ENCODE assay signal across 17 mouse cellular contexts in the genomic region with DNA sequence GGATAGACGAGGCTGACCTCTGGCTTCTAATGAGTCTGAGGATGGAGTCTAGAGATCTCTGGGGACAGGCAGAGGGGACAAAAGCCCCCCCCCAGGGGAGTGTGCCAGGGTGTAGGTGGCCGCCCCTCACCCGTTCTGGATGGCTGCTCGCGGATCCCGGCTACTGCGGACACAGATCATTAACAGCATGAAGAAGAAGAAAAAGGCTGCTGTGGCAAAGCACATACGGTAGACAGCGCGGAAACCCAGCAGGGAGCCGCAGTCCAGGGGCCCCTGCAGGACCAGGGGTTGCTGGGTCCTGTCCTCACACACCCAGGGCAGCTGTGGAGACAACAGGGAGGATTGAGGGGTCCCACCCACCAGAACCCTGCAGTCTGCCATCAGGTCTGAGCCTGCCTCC. TPM values are rescaled to one million over a fixed set of nuclear protein-coding genes. Genes with fewer than 3 reads are reported as not detected.
DNase-seq lines count a peak whose midpoint lies in the region; ATAC-seq lines count a peak whose summit lies in the region.
"Had no signal": no experiment of that assay in that cellular context is flagged by ENCODE, and none has a peak within 500 bp of the region (broad histone marks: within the 10 kb centered on the region; RNA-seq: fewer than 3 reads in every experiment).

No protein-coding gene starts in this region.

- H3K36me3 ChIP-seq in forebrain, embryonic 10.5 days (replicated peaks): peaks cover 44% of the 10 kb centered on the region
- H3K36me3 ChIP-seq in forebrain, embryonic 15.5 days: peaks cover 38% of the 10 kb centered on the region
- peaks cover 38% of the 10 kb centered on the region for H3K36me3 ChIP-seq in hindbrain, embryonic 12.5 days
- H3K36me3 ChIP-seq in hindbrain, embryonic 14.5 days (replicated peaks; ENCODE audit: control insufficient read depth, insufficient read depth): peaks cover 42% of the 10 kb centered on the region
- H3K36me3 ChIP-seq in midbrain, embryonic 10.5 days: peaks cover 41% of the 10 kb centered on the region
- H3K36me3 ChIP-seq in midbrain, embryonic 15.5 days (replicated peaks): peaks cover 15% of the 10 kb centered on the region
- peaks cover 48% of the 10 kb centered on the region for H3K36me3 ChIP-seq in midbrain, embryonic 12.5 days

- WGBS in forebrain, embryonic 10.5 days: 21% methylated on average over 11 of the region's 11 CpGs
- WGBS in forebrain, embryonic 15.5 days: 31% methylated on average over 11 of the region's 11 CpGs
- 13% methylated on average over 11 of the region's 11 CpGs for WGBS in hindbrain, embryonic 12.5 days
- 17% methylated on average over 11 of the region's 11 CpGs for WGBS in hindbrain, embryonic 14.5 days
- WGBS in midbrain, embryonic 10.5 days: 19% methylated on average over 11 of the region's 11 CpGs
- WGBS in midbrain, embryonic 15.5 days: 13% methylated on average over 11 of the region's 11 CpGs
- 19% methylated on average over 11 of the region's 11 CpGs for WGBS in midbrain, embryonic 12.5 days

- H3K9me3 ChIP-seq in forebrain, embryonic 10.5 days: no peaks in the 10 kb centered on the region
- H3K9me3 ChIP-seq in forebrain, embryonic 15.5 days: no peaks in the 10 kb centered on the region
- no peaks in the 10 kb centered on the region for H3K9me3 ChIP-seq in hindbrain, embryonic 12.5 days (replicated peaks)
- H3K9me3 ChIP-seq in hindbrain, embryonic 14.5 days (ENCODE audit: control insufficient read depth, low read length): no peaks in the 10 kb centered on the region
- H3K9me3 ChIP-seq in midbrain, embryonic 10.5 days (replicated peaks): no peaks in the 10 kb centered on the region
- no peaks in the 10 kb centered on the region for H3K9me3 ChIP-seq in midbrain, embryonic 15.5 days
- H3K9me3 ChIP-seq in midbrain, embryonic 12.5 days: no peaks in the 10 kb centered on the region; the same call in 1 of the 2 replicates

- no peak overlapping the region for H3K4me2 ChIP-seq in forebrain, embryonic 15.5 days (replicated peaks)
- 0 out of 2 replicates have a peak overlapping the region, but pooled peaks have one; percentile 13 for H3K4me2 ChIP-seq in hindbrain, embryonic 12.5 days (replicated peaks)
- H3K4me2 ChIP-seq in hindbrain, embryonic 14.5 days (replicated peaks): no peak overlapping the region
- H3K4me2 ChIP-seq in midbrain, embryonic 15.5 days: no peak overlapping the region
- peak overlapping the region; percentile 2; the same call in 1 of the 2 replicates for H3K4me2 ChIP-seq in midbrain, embryonic 12.5 days (replicated peaks)

- H3K4me3 ChIP-seq in forebrain, embryonic 10.5 days: 0 out of 2 replicates have a peak overlapping the region, but pooled peaks have one; percentile 1
- H3K4me3 ChIP-seq in forebrain, embryonic 15.5 days: no peak overlapping the region
- H3K4me3 ChIP-seq in hindbrain, embryonic 12.5 days: no peak overlapping the region
- H3K4me3 ChIP-seq in hindbrain, embryonic 14.5 days (replicated peaks; ENCODE audit: low read length): no peak overlapping the region
- 0 out of 2 replicates have a peak overlapping the region, but pooled peaks have one; percentile 34 for H3K4me3 ChIP-seq in midbrain, embryonic 10.5 days
- H3K4me3 ChIP-seq in midbrain, embryonic 15.5 days: no peak overlapping the region
- no peak overlapping the region for H3K4me3 ChIP-seq in midbrain, embryonic 12.5 days

- H3K4me1 ChIP-seq in forebrain, embryonic 10.5 days: peaks cover 37% of the 10 kb centered on the region
- peaks cover 21% of the 10 kb centered on the region for H3K4me1 ChIP-seq in forebrain, embryonic 15.5 days
- peaks cover 29% of the 10 kb centered on the region for H3K4me1 ChIP-seq in hindbrain, embryonic 12.5 days
- H3K4me1 ChIP-seq in hindbrain, embryonic 14.5 days (replicated peaks; ENCODE audit: control insufficient read depth, insufficient read depth, low read length): no peaks in the 10 kb centered on the region
- H3K4me1 ChIP-seq in midbrain, embryonic 10.5 days: peaks cover 43% of the 10 kb centered on the region
- peaks cover 18% of the 10 kb centered on the region; the same call in 1 of the 2 replicates for H3K4me1 ChIP-seq in midbrain, embryonic 15.5 days
- H3K4me1 ChIP-seq in midbrain, embryonic 12.5 days: peaks cover 30% of the 10 kb centered on the region

- no peak for ATAC-seq in forebrain, embryonic 15.5 days (replicated peaks)
- peak; percentile 44; the same call in 1 of the 2 replicates for ATAC-seq in hindbrain, embryonic 12.5 days (ENCODE audit: low FRiP score)
- ATAC-seq in hindbrain, embryonic 14.5 days (ENCODE audit: low FRiP score): no peak
- ATAC-seq in midbrain, embryonic 15.5 days (replicated peaks): no peak
- no peak for ATAC-seq in midbrain, embryonic 12.5 days (ENCODE audit: low FRiP score, low read depth)
- ATAC-seq: activated CD4-positive, CD25-positive, alpha-beta regulatory T cell, adult 4 months had no signal

- DNase-seq in forebrain, embryonic 10.5 days (ENCODE audit: extremely low spot score, low spot score): no peak
- no peak for DNase-seq in hindbrain, embryonic 14.5 days (ENCODE audit: low spot score)
- no peak for DNase-seq in midbrain, embryonic 10.5 days (ENCODE audit: low spot score)
- DNase-seq in gastrocnemius, postnatal 4 days (ENCODE audit: low spot score in 2 of 2): no peak

- no peak overlapping the region for H3K9ac ChIP-seq in forebrain, embryonic 15.5 days (replicated peaks)
- 0 out of 2 replicates have a peak overlapping the region, but pooled peaks have one; percentile 32 for H3K9ac ChIP-seq in hindbrain, embryonic 12.5 days
- no peak overlapping the region for H3K9ac ChIP-seq in hindbrain, embryonic 14.5 days
- no peak overlapping the region for H3K9ac ChIP-seq in midbrain, embryonic 15.5 days
- no peak overlapping the region for H3K9ac ChIP-seq in midbrain, embryonic 12.5 days (replicated peaks)

- peaks cover 25% of the 10 kb centered on the region for H3K27me3 ChIP-seq in forebrain, embryonic 10.5 days (ENCODE audit: poor library complexity, severe bottlenecking)
- no peaks in the 10 kb centered on the region for H3K27me3 ChIP-seq in forebrain, embryonic 15.5 days
- H3K27me3 ChIP-seq in hindbrain, embryonic 12.5 days: no peaks in the 10 kb centered on the region
- H3K27me3 ChIP-seq in hindbrain, embryonic 14.5 days (ENCODE audit: control insufficient read depth, insufficient read depth, low read length): no peaks in the 10 kb centered on the region
- H3K27me3 ChIP-seq in midbrain, embryonic 10.5 days (ENCODE audit: low read depth, poor library complexity, severe bottlenecking): peaks cover 31% of the 10 kb centered on the region
- no peaks in the 10 kb centered on the region for H3K27me3 ChIP-seq in midbrain, embryonic 15.5 days (replicated peaks)
- peaks cover 15% of the 10 kb centered on the region; the same call in 1 of the 2 replicates for H3K27me3 ChIP-seq in midbrain, embryonic 12.5 days

- H3K27ac ChIP-seq in forebrain, embryonic 10.5 days: peak overlapping the region; percentile 27; the same call in 1 of the 2 replicates
- no peak overlapping the region for H3K27ac ChIP-seq in forebrain, embryonic 15.5 days (replicated peaks)
- H3K27ac ChIP-seq in hindbrain, embryonic 12.5 days: peak overlapping the region; percentile 44; the same call in 1 of the 2 replicates
- no peak overlapping the region for H3K27ac ChIP-seq in hindbrain, embryonic 14.5 days
- H3K27ac ChIP-seq in midbrain, embryonic 10.5 days (replicated peaks): peak overlapping the region; percentile 42
- no peak overlapping the region for H3K27ac ChIP-seq in midbrain, embryonic 15.5 days
- H3K27ac ChIP-seq in midbrain, embryonic 12.5 days (replicated peaks): no peak overlapping the region
- H3K27ac ChIP-seq: stomach, postnatal 0 days had no signal

RNA-seq across cellular contexts. Expression of gene Serinc2, which starts 14.9 kb away (rescaled TPM):
- 53.3 and 63.2 TPM in 2 replicates for polyA plus RNA-seq in forebrain, embryonic 10.5 days (2016; fragmentation: Nextera tagmentation; extraction: Ambion mirVana)
- polyA plus RNA-seq in forebrain, embryonic 15.5 days (2015; fragmentation: Nextera tagmentation; extraction: Ambion mirVana): 87.4 and 97.3 TPM in 2 replicates
- polyA plus RNA-seq in hindbrain, embryonic 12.5 days (2016; fragmentation: Nextera tagmentation; extraction: Ambion mirVana): 85.2 and 85.3 TPM in 2 replicates
- polyA plus RNA-seq in hindbrain, embryonic 14.5 days (2014; fragmentation: Nextera tagmentation; extraction: Ambion mirVana): 32.3 and 35.5 TPM in 2 replicates
- 40.1 and 59.3 TPM in 2 replicates for polyA plus RNA-seq in midbrain, embryonic 10.5 days (2016; fragmentation: Nextera tagmentation; extraction: Ambion mirVana)
- 42.9 and 50.3 TPM in 2 replicates for polyA plus RNA-seq in midbrain, embryonic 15.5 days (2015; fragmentation: Nextera tagmentation; extraction: Ambion mirVana)
- 62.3 and 66.3 TPM in 2 replicates for polyA plus RNA-seq in midbrain, embryonic 12.5 days (2016; fragmentation: Nextera tagmentation; extraction: Ambion mirVana)
- 10 to 100 TPM; 43.2 to 53.4 TPM for total RNA-seq in gastrocnemius, postnatal 4 days (2021)
- total RNA-seq: monocyte, adult 5-6 weeks had no signal

RNA-seq across cellular contexts. Expression of gene Gm853, which starts 41.9 kb away (rescaled TPM):
- polyA plus RNA-seq in forebrain, embryonic 10.5 days (2016; fragmentation: Nextera tagmentation; extraction: Ambion mirVana): not detected in 2 replicates
- polyA plus RNA-seq in forebrain, embryonic 15.5 days (2015; fragmentation: Nextera tagmentation; extraction: Ambion mirVana): 0.15 and 0.34 TPM in 2 replicates
- 1.1 and 1.4 TPM in 2 replicates for polyA plus RNA-seq in hindbrain, embryonic 12.5 days (2016; fragmentation: Nextera tagmentation; extraction: Ambion mirVana)
- polyA plus RNA-seq in hindbrain, embryonic 14.5 days (2014; fragmentation: Nextera tagmentation; extraction: Ambion mirVana): 0.86 and 2.4 TPM in 2 replicates
- polyA plus RNA-seq in midbrain, embryonic 10.5 days (2016; fragmentation: Nextera tagmentation; extraction: Ambion mirVana): 0.31 TPM in 1 of 2 replicates, not detected in the other
- polyA plus RNA-seq in midbrain, embryonic 15.5 days (2015; fragmentation: Nextera tagmentation; extraction: Ambion mirVana): 0.06 and 0.08 TPM in 2 replicates
- polyA plus RNA-seq in midbrain, embryonic 12.5 days (2016; fragmentation: Nextera tagmentation; extraction: Ambion mirVana): not detected in 2 replicates
- not detected for total RNA-seq in gastrocnemius, postnatal 4 days (2021)
- total RNA-seq: gastrocnemius, adult 18-20 months; heart, adult 18-20 months; heart, postnatal 4 days; left cerebral cortex, postnatal 36 days; liver, adult 2 months; monocyte, adult 5-6 weeks had no signal
- polyA plus RNA-seq: activated CD4-positive, CD25-positive, alpha-beta regulatory T cell, adult 4 months; liver, adult 2 months; lung, adult 2 months; stomach, postnatal 0 days had no signal

RNA-seq across cellular contexts. Expression of gene Fabp3, which starts 44.3 kb away (rescaled TPM):
- 16.2 and 18.8 TPM in 2 replicates for polyA plus RNA-seq in forebrain, embryonic 10.5 days (2016; fragmentation: Nextera tagmentation; extraction: Ambion mirVana)
- polyA plus RNA-seq in forebrain, embryonic 15.5 days (2015; fragmentation: Nextera tagmentation; extraction: Ambion mirVana): 95.6 and 102 TPM in 2 replicates
- polyA plus RNA-seq in hindbrain, embryonic 12.5 days (2016; fragmentation: Nextera tagmentation; extraction: Ambion mirVana): 44.2 and 46.0 TPM in 2 replicates
- 272 and 285 TPM in 2 replicates for polyA plus RNA-seq in hindbrain, embryonic 14.5 days (2014; fragmentation: Nextera tagmentation; extraction: Ambion mirVana)
- polyA plus RNA-seq in midbrain, embryonic 10.5 days (2016; fragmentation: Nextera tagmentation; extraction: Ambion mirVana): 7.2 and 11.0 TPM in 2 replicates
- polyA plus RNA-seq in midbrain, embryonic 15.5 days (2015; fragmentation: Nextera tagmentation; extraction: Ambion mirVana): 216 and 230 TPM in 2 replicates
- 28.9 and 31.8 TPM in 2 replicates for polyA plus RNA-seq in midbrain, embryonic 12.5 days (2016; fragmentation: Nextera tagmentation; extraction: Ambion mirVana)
- 100 to 1,000 TPM; 453 to 501 TPM for total RNA-seq in gastrocnemius, postnatal 4 days (2021)
- polyA plus RNA-seq: liver, adult 2 months had no signal

RNA-seq across cellular contexts. Expression of gene Gm10570, which starts 44.3 kb away (rescaled TPM):
- not detected in 2 replicates for polyA plus RNA-seq in forebrain, embryonic 10.5 days (2016; fragmentation: Nextera tagmentation; extraction: Ambion mirVana)
- polyA plus RNA-seq in forebrain, embryonic 15.5 days (2015; fragmentation: Nextera tagmentation; extraction: Ambion mirVana): 0.55 and 1.1 TPM in 2 replicates
- polyA plus RNA-seq in hindbrain, embryonic 12.5 days (2016; fragmentation: Nextera tagmentation; extraction: Ambion mirVana): 0.46 TPM in 1 of 2 replicates, not detected in the other
- polyA plus RNA-seq in hindbrain, embryonic 14.5 days (2014; fragmentation: Nextera tagmentation; extraction: Ambion mirVana): 0.46 TPM in 1 of 2 replicates, not detected in the other
- polyA plus RNA-seq in midbrain, embryonic 10.5 days (2016; fragmentation: Nextera tagmentation; extraction: Ambion mirVana): not detected in 2 replicates
- 1.0 and 1.4 TPM in 2 replicates for polyA plus RNA-seq in midbrain, embryonic 15.5 days (2015; fragmentation: Nextera tagmentation; extraction: Ambion mirVana)
- 0.51 TPM in 1 of 2 replicates, not detected in the other for polyA plus RNA-seq in midbrain, embryonic 12.5 days (2016; fragmentation: Nextera tagmentation; extraction: Ambion mirVana)
- total RNA-seq in gastrocnemius, postnatal 4 days (2021): under 1 TPM; 0.60 to 0.81 TPM
- total RNA-seq: heart, adult 18-20 months; liver, adult 2 months; monocyte, adult 5-6 weeks had no signal
- polyA plus RNA-seq: activated CD4-positive, CD25-positive, alpha-beta regulatory T cell, adult 4 months; liver, adult 2 months; lung, adult 2 months; stomach, postnatal 0 days had no signal

Comparison
In these comparisons a context has a peak if more than half of its experiments do, and no peak if none do; other contexts are left out.
1. H3K27ac ChIP-seq: peak in forebrain, embryonic 10.5 days (single experiment), hindbrain, embryonic 12.5 days (single experiment) and midbrain, embryonic 10.5 days (single experiment); none in forebrain, embryonic 15.5 days (single experiment), hindbrain, embryonic 14.5 days (single experiment), midbrain, embryonic 15.5 days (single experiment) and midbrain, embryonic 12.5 days (single experiment).
2. H3K4me3 ChIP-seq: peak in forebrain, embryonic 10.5 days (single experiment) and midbrain, embryonic 10.5 days (single experiment); none in forebrain, embryonic 15.5 days (single experiment), hindbrain, embryonic 12.5 days (single experiment), hindbrain, embryonic 14.5 days (single experiment), midbrain, embryonic 15.5 days (single experiment) and midbrain, embryonic 12.5 days (single experiment).
3. H3K4me2 ChIP-seq: peak in hindbrain, embryonic 12.5 days (single experiment) and midbrain, embryonic 12.5 days (single experiment); none in forebrain, embryonic 15.5 days (single experiment), hindbrain, embryonic 14.5 days (single experiment) and midbrain, embryonic 15.5 days (single experiment).